Mouse (Mus musculus): Measurements from ENCODE around the gene Dnttip2. TPM values are rescaled to one million over a fixed set of nuclear protein-coding genes. Genes with fewer than 3 reads are reported as not detected.

Gene Dnttip2
- total RNA-seq, 2 experiments from 2014 or later, result 43.6 to 44.9 TPM

GRCm38 (mm10) chr3:122322226-122322625 lies 48.0 kb downstream of the Dnttip2 start:
- no peak for DNase-seq (ENCODE audit: low spot score in 2 of 2)

GRCm38 (mm10) chr3:122323841-122324240 lies 49.7 kb downstream of the Dnttip2 start:
- DNase-seq (ENCODE audit: low spot score in 2 of 2), result no peak

- no peak for DNase-seq (ENCODE audit: low spot score in 2 of 2)
Observed at GRCm38 (mm10) chr3:122324528-122324927, 50.3 kb downstream of the Dnttip2 start.

GRCm38 (mm10) chr3:122330484-122330883 lies 56.3 kb downstream of the Dnttip2 start:
- no peak for DNase-seq (ENCODE audit: low spot score in 2 of 2)

GRCm38 (mm10) chr3:122333493-122333892 lies 59.3 kb downstream of the Dnttip2 start:
- no peak for DNase-seq (ENCODE audit: low spot score in 2 of 2)

GRCm38 (mm10) chr3:122333902-122334301 lies 59.7 kb downstream of the Dnttip2 start:
- no peak for DNase-seq (ENCODE audit: low spot score in 2 of 2)

GRCm38 (mm10) chr3:122334375-122334774 lies 60.2 kb downstream of the Dnttip2 start:
- no peak for DNase-seq (ENCODE audit: low spot score in 2 of 2)

Small RNA genes lying within 50 kb of the gene (microRNA-seq; reads per million reads assigned to microRNA genes)
- gene Gm22903 (ENCODE audit: borderline number of aligned reads in 2 of 2), result 0 reads per million in 2 experiments
- 86.9 to 121 reads per million in 2 experiments for gene Mir760 (ENCODE audit: borderline number of aligned reads in 2 of 2)

Other genes starting within 250 kb of the Dnttip2 start
- 1 to 10 TPM; 1.1 to 3.2 TPM for gene Abca4, start 229.9 kb upstream of the Dnttip2 start, total RNA-seq (2021)
- gene Gclm, start 28.8 kb upstream of the Dnttip2 start, total RNA-seq (2021), result 100 to 1,000 TPM in 1 of 2 experiments, 10 to 100 TPM in 1; 82.6 to 110 TPM
- gene Bcar3, start 19.7 kb downstream of the Dnttip2 start, total RNA-seq (2021), result 10 to 100 TPM; 50.6 to 58.6 TPM